Mouse (Mus musculus) hindbrain, embryonic 14.5 days (tissue): Measurements from ENCODE around the gene Siglecg. TPM values are rescaled to one million over a fixed set of nuclear protein-coding genes. Genes with fewer than 3 reads are reported as not detected.

Source experiments
- microRNA-seq: library from miRNA; unstranded; fragments of <30 nt; microRNA quantifications from one replicate; pipeline ENCODE4, GENCODE M21; 2016
- polyA plus RNA-seq: library from polyadenylated mRNA; unstranded; fragments of >200 nt; fragmentation: Nextera tagmentation; extraction: Ambion mirVana; gene quantifications from 2 replicates; pipeline ENCODE4 v1.2.1, GENCODE M21; 2014

Gene Siglecg
- polyA plus RNA-seq, 1 experiment from 2014 or later: not detected

Small RNAs within 50 kb of the gene (microRNA-seq; reads per million reads assigned to microRNA genes)
- 0.97 reads per million for gene Mir7051

Other genes starting within 250 kb of the Siglecg start
- gene Zfp715, start 94.9 kb upstream of the Siglecg start, polyA plus RNA-seq: 21.6 and 27.6 TPM in 2 replicates
- gene Siglecf, start 56.9 kb upstream of the Siglecg start, polyA plus RNA-seq: 0.12 TPM in 1 of 2 replicates, not detected in the other
- not detected in 2 replicates for gene Lim2, start 19.5 kb downstream of the Siglecg start, polyA plus RNA-seq
- gene Nkg7, start 28.9 kb downstream of the Siglecg start, polyA plus RNA-seq: not detected in 2 replicates
- gene Cldnd2, start 32.6 kb downstream of the Siglecg start, polyA plus RNA-seq: not detected in 2 replicates
- gene Etfb, start 35.9 kb downstream of the Siglecg start, polyA plus RNA-seq: 122 and 144 TPM in 2 replicates
- gene Gm45233, start 35.9 kb downstream of the Siglecg start, polyA plus RNA-seq: 0.62 TPM in 1 of 2 replicates, not detected in the other
- gene Vsig10l, start 54.9 kb downstream of the Siglecg start, polyA plus RNA-seq: 15.6 and 17.8 TPM in 2 replicates
- gene Iglon5, start 81.9 kb downstream of the Siglecg start, polyA plus RNA-seq: 10.0 and 11.1 TPM in 2 replicates
- gene 4931406B18Rik, start 97.7 kb downstream of the Siglecg start, polyA plus RNA-seq: 0.31 TPM in 1 of 2 replicates, not detected in the other
- 1.1 TPM in 2 replicates for gene Cd33, start 136.2 kb downstream of the Siglecg start, polyA plus RNA-seq
- gene Zfp658, start 154.1 kb downstream of the Siglecg start, polyA plus RNA-seq: 8.0 and 8.5 TPM in 2 replicates
- 17.4 and 18.3 TPM in 2 replicates for gene Zfp719, start 171.4 kb downstream of the Siglecg start, polyA plus RNA-seq
- 0.57 and 1.0 TPM in 2 replicates for gene Zfp819, start 199.0 kb downstream of the Siglecg start, polyA plus RNA-seq
- gene Ceacam18, start 226.5 kb downstream of the Siglecg start, polyA plus RNA-seq: not detected in 2 replicates